Mouse (Mus musculus): ENCODE measurements around the gene Rxfp4.

Rxfp4 gene

GRCm38 (mm10) chr3:88652846-88653515 is at the start of gene Rxfp4:
TSS of gene Rxfp4 (minus strand) at chr3:88653142.
- DNase-seq (ENCODE audit: low spot score) = no peak

- no peak for DNase-seq (ENCODE audit: low spot score)
Measured at GRCm38 (mm10) chr3:88701222-88701621, 48.3 kb upstream of the Rxfp4 start.

DNA sequence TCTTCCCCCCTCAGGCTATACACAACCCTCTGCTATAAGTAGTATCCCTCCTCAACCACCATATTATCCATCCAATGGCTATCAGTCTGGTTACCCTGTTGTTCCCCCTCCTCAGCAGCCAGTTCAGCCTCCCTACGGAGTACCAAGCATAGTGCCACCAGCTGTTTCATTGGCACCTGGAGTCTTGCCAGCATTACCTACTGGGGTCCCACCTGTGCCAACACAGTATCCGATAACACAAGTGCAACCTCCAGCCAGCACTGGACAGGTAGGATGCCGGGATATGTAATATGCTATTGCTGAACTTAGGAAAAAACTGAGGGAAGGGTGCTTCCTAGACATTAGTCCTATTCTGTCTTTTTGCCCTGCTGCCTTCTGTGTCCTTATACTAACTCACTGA is 47.3 kb upstream of the Rxfp4 start:
- no peak for DNase-seq (ENCODE audit: low spot score)

- DNase-seq (ENCODE audit: low spot score) = no peak
Measured at GRCm38 (mm10) chr3:88698834-88699233, 45.9 kb upstream of the Rxfp4 start.

- DNase-seq (ENCODE audit: low spot score) = no peak
Measured at GRCm38 (mm10) chr3:88698051-88698450, 45.1 kb upstream of the Rxfp4 start.

GRCm38 (mm10) chr3:88695545-88695944 is 42.6 kb upstream of the Rxfp4 start:
- DNase-seq (ENCODE audit: low spot score) = no peak

DNA sequence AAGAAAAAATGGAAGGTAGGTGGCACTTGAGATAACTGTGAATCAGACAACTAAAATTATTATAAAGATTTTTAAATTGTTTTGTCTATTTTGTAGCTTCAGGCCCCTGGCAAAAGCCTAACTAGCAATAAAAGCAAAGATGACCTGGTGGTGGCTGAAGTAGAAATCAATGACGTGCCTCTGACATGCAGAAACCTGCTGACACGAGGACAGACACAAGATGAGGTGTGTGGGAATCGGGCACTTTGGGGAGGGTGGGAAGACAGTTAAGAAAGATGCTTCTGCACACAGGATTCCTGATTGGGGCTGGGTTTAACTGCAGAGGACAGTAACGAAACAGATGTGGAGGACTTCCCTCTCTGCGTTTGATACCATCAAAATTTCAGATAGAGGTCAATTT is 36.1 kb upstream of the Rxfp4 start:
- DNase-seq (ENCODE audit: low spot score) = no peak

- peak; percentile 36 for DNase-seq (ENCODE audit: low spot score)
Measured at GRCm38 (mm10) chr3:88686734-88687611, 34.0 kb upstream of the Rxfp4 start.

GRCm38 (mm10) chr3:88685958-88686451 is 33.1 kb upstream of the Rxfp4 start:
- DNase-seq (ENCODE audit: low spot score) = peak; percentile 46

- peak; percentile 96 for DNase-seq (ENCODE audit: low spot score)
Measured at GRCm38 (mm10) chr3:88684980-88685941, 32.3 kb upstream of the Rxfp4 start, which contains the start of gene Khdc4. TSS of gene Khdc4 (plus strand) at chr3:88685803.

- no peak for DNase-seq (ENCODE audit: low spot score)
Measured at GRCm38 (mm10) chr3:88684236-88684979, 31.5 kb upstream of the Rxfp4 start.

DNA sequence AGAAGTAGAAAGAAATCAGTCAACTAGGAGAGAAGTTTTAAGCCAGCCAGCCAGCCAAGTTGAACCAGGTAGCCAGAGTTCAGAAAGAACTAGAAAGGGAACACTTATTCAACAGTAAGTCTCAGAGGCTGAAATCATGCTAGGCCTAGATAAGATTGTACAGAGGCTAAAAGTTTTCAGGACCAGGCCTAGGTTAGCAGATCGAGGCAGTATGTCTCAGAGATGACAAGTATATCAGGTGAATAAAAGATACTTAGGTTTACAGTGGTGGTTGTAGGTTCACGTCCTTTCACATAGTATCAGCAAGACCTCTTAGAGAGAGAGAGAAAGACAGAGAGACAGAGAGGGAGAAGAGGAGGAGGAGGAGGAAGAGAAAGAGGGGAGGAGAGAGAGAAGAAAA is 30.9 kb upstream of the Rxfp4 start:
- no peak for DNase-seq (ENCODE audit: low spot score)

GRCm38 (mm10) chr3:88677399-88677798 is 24.5 kb upstream of the Rxfp4 start:
- peak; percentile 82 for DNase-seq (ENCODE audit: low spot score)

- no peak for DNase-seq (ENCODE audit: low spot score)
Measured at GRCm38 (mm10) chr3:88664095-88664494, 11.2 kb upstream of the Rxfp4 start.

DNA sequence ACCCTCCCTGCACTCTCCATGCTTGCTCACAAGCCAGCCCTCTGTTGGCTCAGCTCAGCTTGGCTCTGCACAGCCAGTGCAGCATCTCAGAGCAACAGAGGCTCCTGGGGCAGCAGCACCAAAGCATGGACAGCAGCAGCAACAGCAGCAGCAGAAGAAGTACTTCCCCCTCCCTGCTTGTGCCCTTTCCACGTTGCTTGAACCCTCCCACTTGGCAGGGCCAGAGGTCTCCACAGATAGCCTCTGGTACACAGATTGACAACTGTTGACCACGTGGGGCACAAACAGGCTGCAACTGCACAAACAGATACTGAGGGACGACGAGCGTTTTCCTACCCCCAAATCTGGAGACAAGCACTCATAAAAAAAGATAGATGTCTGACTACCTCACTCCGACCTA is 6.9 kb upstream of the Rxfp4 start:
- DNase-seq (ENCODE audit: low spot score) = no peak

DNA sequence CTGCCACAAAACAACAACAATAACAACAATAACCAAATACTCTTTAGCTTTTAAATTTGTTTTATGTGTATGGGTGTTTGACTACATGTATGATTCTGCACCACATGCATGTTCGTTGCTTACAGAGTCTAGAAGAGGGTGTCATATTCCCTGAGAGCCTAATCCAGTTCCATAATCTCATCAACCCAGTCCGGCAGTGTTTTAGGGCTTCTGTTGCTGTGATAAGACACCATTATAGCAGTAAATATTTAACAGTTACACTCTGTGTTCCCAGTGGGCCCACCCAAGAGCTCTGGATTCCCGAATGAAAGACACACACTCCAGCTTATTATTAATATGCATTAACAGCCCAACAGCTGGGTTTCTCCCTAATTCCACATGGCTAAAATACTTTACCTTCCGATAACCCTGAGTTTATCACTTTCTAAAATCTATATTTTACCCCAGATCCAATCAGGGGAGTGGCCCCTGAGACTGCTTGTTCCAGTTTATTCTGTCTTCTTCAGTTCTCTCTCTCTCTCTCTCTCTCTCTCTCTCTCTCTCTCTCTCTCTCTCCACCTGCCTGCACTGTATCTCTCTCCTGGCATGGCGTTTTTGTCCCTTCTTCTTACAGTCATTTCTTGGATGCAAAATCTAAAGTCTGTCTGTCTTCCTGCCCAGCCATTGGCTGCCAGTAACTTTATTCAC is 5.6 kb upstream of the Rxfp4 start:
- DNase-seq (ENCODE audit: low spot score) = no peak

GRCm38 (mm10) chr3:88655619-88656018 is 2.7 kb upstream of the Rxfp4 start:
- no peak for DNase-seq (ENCODE audit: low spot score)

DNA sequence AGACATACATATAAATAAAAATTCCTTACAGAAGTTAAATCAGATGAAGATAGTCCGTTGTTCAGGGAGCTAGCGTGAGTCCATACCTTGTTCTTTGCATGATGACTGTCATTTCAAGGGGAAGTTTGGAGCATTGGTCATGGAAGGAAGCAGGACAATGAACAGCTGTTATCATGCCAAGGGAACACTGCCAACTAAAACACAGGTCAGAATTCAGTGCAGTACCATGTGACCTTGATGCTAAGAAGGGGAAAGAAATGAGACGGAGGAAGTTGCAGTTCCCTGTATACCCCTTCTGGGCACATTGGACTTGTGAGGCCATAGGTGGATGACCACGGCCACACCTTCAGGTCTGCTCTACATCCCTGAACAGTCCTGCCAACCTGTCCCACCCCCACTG is 1.7 kb upstream of the Rxfp4 start:
- DNase-seq (ENCODE audit: low spot score) = no peak

DNA sequence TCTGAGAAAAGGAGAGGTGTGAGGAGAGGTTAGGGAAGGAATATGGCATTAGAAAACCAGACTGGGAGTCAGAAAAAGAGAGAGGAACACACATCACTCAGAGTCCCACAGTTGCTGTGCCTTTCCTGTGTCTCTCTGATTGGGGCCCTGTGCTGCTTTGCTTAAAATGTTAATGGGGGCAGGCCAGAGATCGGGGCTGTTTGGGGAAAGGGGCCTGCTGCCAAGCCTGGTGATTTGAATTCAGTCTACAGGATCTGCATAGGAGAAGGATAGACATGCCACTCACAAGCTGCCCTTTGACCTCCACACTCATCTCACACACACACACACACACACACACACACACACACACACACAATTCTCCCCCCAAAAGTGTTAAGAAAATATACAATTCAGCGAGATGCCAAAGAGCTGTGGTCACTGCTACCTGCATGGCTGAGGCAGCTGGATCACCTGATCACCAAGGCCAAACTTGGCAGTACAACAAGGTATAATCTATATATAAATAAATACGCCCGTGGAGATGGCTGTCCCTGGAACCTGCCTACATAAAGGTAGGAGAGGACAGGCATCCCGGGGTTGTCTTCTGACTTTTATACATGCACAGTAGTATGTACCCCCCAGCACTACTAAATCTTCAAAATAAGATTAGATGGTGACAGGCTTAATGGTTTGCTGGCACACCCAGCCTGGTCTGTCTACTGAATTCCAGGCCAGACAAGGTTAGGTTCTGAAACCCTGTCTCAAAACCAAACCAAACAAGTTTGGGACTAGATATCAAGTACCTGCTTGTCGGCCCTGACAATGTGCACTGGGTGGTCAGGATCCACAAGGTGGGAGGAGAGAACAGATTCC is 801 bp upstream of the Rxfp4 start:
- DNase-seq (ENCODE audit: low spot score) = no peak
